Mouse (Mus musculus) E14TG2a.4 (cell line): ENCODE results near the gene Ninj1.

ENCODE experiments used
- CTCF ChIP-seq: conservative IDR thresholded peaks from 2 replicates; pipeline ENCODE4 v1.5.1; 2014; ENCODE audit warnings: low read length
- NANOG ChIP-seq: IDR thresholded peaks from 2 replicates; pipeline ENCODE4 v1.6.1; 2014; ENCODE audit warnings: borderline replicate concordance, low read length, mixed read lengths

DNA sequence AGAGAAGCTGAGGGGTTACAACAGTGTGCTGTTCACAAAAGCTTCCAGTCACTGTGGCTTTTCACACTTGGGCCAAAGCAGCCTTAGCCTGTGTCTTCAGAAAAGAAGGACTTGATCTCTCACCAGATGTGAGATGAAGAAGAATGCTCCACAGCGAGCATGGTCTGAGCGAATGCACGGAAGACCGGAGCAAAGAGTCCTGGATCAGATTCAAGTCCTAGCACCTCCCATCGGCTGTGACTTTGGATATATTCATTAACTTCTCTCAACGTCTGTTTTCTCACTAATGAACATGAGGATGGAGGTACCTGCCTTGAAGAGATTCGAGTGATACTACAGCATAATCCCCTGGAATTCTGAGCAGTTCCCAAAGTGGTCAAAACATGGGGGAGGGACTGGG is 32.7 kb upstream of the Ninj1 start:
- TF ChIP-seq CTCF (no peak), NANOG (no peak)
